ENCODE assay signal across 16 mouse cellular contexts in the genomic region with DNA sequence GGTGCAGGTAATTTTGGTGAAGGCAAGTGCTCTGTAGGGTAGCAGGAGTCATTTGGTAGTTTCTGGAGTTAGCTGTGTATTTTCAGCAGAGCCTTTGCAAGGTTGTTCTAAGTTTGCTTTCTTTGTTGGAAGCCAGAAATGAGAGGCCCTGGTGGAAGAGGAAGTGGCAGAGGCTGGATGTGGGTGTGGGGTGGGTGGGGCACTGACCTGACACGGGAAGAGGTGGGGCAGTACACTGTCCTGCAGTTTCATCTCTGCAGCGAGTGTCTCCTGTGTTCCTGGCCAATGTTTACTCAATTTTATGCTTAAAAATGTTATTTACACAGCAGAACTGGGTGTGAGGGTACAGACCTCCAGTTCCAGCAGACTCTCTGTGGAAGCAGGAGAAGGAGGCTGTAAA.
A peak's percentile ranks its signal among the peaks of the same experiment; 100 is the strongest.
DNase-seq lines count a peak whose midpoint lies in the region; ATAC-seq lines count a peak whose summit lies in the region.
"Had no signal": no experiment of that assay in that cellular context is flagged by ENCODE, and none has a peak within 500 bp of the region (broad histone marks: within the 10 kb centered on the region; RNA-seq: fewer than 3 reads in every experiment).

No protein-coding gene starts in this region.

- peak overlapping the region; percentile 67 for H3K4me3 ChIP-seq in megakaryocyte, embryonic 14.5 days (replicated peaks)
- H3K4me3 ChIP-seq: embryonic facial prominence, embryonic 13.5 days; forebrain, embryonic 10.5 days; heart, adult 2 months; hindbrain, embryonic 15.5 days; myocyte had no signal

- peak; percentile 87 for ATAC-seq in granulocyte monocyte progenitor cell, adult 5-6 weeks (replicated peaks; ENCODE audit: poor library complexity, severe bottlenecking)

- no peaks in the 10 kb centered on the region for H3K9me3 ChIP-seq in megakaryocyte, embryonic 14.5 days
- H3K9me3 ChIP-seq: embryonic facial prominence, embryonic 13.5 days; hindbrain, embryonic 15.5 days had no signal

- H3K36me3 ChIP-seq in megakaryocyte, embryonic 14.5 days (replicated peaks; ENCODE audit: low read length) = no peaks in the 10 kb centered on the region
- H3K36me3 ChIP-seq: embryonic facial prominence, embryonic 13.5 days; forebrain, embryonic 10.5 days; hindbrain, embryonic 15.5 days had no signal

- peak; percentile 10 for DNase-seq in 3134 (ENCODE audit: extremely low read depth, insufficient read length, low spot score)
- peak; percentile 51 for DNase-seq in CD4-positive, CD25-positive, alpha-beta regulatory T cell, adult 2 months (ENCODE audit: low read depth, low spot score)
- DNase-seq in B cell, adult 2 months = no peak
- DNase-seq in kidney, postnatal 25 days = no peak
- DNase-seq in neural tube, embryonic 10.5 days (ENCODE audit: extremely low spot score, low spot score) = no peak
- no peak for DNase-seq in frontal cortex, adult 2 months (ENCODE audit: extremely low spot score in 1 of 2, low spot score in 1 of 2)
- DNase-seq: adrenal gland, postnatal 36 days; heart, adult 2 months; layer of hippocampus, postnatal 36 days; lung, adult 18-20 months had no signal

- peaks cover 27% of the 10 kb centered on the region for H3K4me1 ChIP-seq in megakaryocyte, embryonic 14.5 days
- H3K4me1 ChIP-seq: embryonic facial prominence, embryonic 13.5 days; forebrain, embryonic 10.5 days; hindbrain, embryonic 15.5 days had no signal

- no peaks in the 10 kb centered on the region for H3K27me3 ChIP-seq in megakaryocyte, embryonic 14.5 days (replicated peaks)
- H3K27me3 ChIP-seq: embryonic facial prominence, embryonic 13.5 days; hindbrain, embryonic 15.5 days had no signal

Comparison
In these comparisons a context has a peak if more than half of its experiments do, and no peak if none do; other contexts are left out.
1. DNase-seq: peak in 3134 (single experiment) and CD4-positive, CD25-positive, alpha-beta regulatory T cell, adult 2 months (single experiment); none in B cell, adult 2 months (0 of 2), kidney, postnatal 25 days (0 of 2), neural tube, embryonic 10.5 days (single experiment) and frontal cortex, adult 2 months (0 of 2).